Mouse (Mus musculus) spleen, adult 2 months (tissue): Measurements from ENCODE around the gene Slc38a6.

ENCODE experiments used
- CTCF ChIP-seq: fragments of 200-500 bp; IDR thresholded peaks from 2 replicates; pipeline ENCODE4 v1.5.1; 2011; ENCODE audit warnings: mild to moderate bottlenecking, inconsistent platforms; ENCODE audit not compliant: insufficient read depth, insufficient read length, insufficient replicate concordance; ENCODE audit errors: extremely low read depth
- POLR2A ChIP-seq: fragments of 200-500 bp; IDR thresholded peaks from 2 replicates; pipeline ENCODE4 v1.6.1; 2011; ENCODE audit warnings: low read depth, low read length, inconsistent platforms

DNA sequence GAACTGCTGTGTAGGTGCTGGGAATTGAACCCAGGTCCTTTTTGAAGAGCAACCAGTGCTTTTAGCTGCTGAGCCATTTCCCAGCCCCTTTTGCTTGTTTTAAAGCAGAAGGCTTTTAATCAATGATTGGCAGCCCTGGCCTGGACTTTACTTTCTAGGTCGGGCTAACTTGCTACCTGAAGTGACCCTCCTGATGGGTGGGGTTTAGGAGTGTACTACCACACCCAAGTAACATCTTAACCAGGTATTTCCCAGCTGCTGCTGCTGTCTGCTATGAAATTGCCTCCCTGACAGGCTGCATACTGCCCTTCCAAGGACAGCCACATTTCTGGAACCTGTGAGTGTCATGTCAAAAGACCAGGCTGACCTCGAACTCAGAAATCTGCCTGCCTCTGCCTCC, 14.0 kb downstream of the Slc38a6 start:
- TF ChIP-seq POLR2A (no peak), CTCF (no peak)
